Comparison of ENCODE assay signal across 8 mouse cellular contexts in genomic region chr10:59916159-59916558, GRCm38 (mm10). TPM values are rescaled to one million over a fixed set of nuclear protein-coding genes. Genes with fewer than 3 reads are reported as not detected.
DNase-seq lines count a peak whose midpoint lies in the region; ATAC-seq lines count a peak whose summit lies in the region.

No protein-coding gene starts in this region.

- peak overlapping the region; percentile 13; the same call in 1 of the 2 replicates for H3K9ac ChIP-seq in forebrain, embryonic 12.5 days
- H3K9ac ChIP-seq in limb, embryonic 11.5 days (ENCODE audit: low read length): peak overlapping the region; percentile 37
- H3K9ac ChIP-seq in midbrain, embryonic 15.5 days: no peak overlapping the region

- 11% methylated on average over 4 of the region's 4 CpGs for WGBS in forebrain, embryonic 12.5 days
- WGBS in limb, embryonic 11.5 days: 3% methylated on average over 4 of the region's 4 CpGs
- WGBS in midbrain, embryonic 15.5 days: 23% methylated on average over 4 of the region's 4 CpGs

- DNase-seq in adrenal gland, adult (ENCODE audit: inconsistent age in 2 of 2, low spot score in 1 of 2): peak; percentile 80 to 94
- no peak for DNase-seq in adrenal gland, postnatal 4 days (ENCODE audit: low spot score in 2 of 2)
- DNase-seq in heart, postnatal 36 days: peak; percentile 77 to 84
- DNase-seq in limb, embryonic 11.5 days (ENCODE audit: low spot score): peak; percentile 50
- no peak for DNase-seq in thymus, postnatal 4 days
- no peak for DNase-seq in cerebellum, adult 8-10 months

- H3K9me3 ChIP-seq in forebrain, embryonic 12.5 days: no peaks in the 10 kb centered on the region
- no peaks in the 10 kb centered on the region for H3K9me3 ChIP-seq in limb, embryonic 11.5 days (ENCODE audit: control insufficient read depth, low read length)
- H3K9me3 ChIP-seq in midbrain, embryonic 15.5 days: no peaks in the 10 kb centered on the region

- ATAC-seq in forebrain, embryonic 12.5 days (ENCODE audit: low FRiP score): no peak
- ATAC-seq in limb, embryonic 11.5 days (ENCODE audit: insufficient number of reproducible peaks, low FRiP score, low TSS enrichment, low read depth): no peak
- no peak for ATAC-seq in midbrain, embryonic 15.5 days (replicated peaks)

- no peaks in the 10 kb centered on the region for H3K36me3 ChIP-seq in forebrain, embryonic 12.5 days (replicated peaks)
- H3K36me3 ChIP-seq in limb, embryonic 11.5 days (ENCODE audit: control insufficient read depth, insufficient read depth, low read length): no peaks in the 10 kb centered on the region
- no peaks in the 10 kb centered on the region for H3K36me3 ChIP-seq in midbrain, embryonic 15.5 days (replicated peaks)

- H3K27me3 ChIP-seq in forebrain, embryonic 12.5 days: no peaks in the 10 kb centered on the region
- H3K27me3 ChIP-seq in limb, embryonic 11.5 days (ENCODE audit: control insufficient read depth, insufficient read depth, low read length): no peaks in the 10 kb centered on the region
- H3K27me3 ChIP-seq in midbrain, embryonic 15.5 days (replicated peaks): no peaks in the 10 kb centered on the region

- peak overlapping the region; percentile 52 for H3K4me2 ChIP-seq in forebrain, embryonic 12.5 days
- peak overlapping the region; percentile 48 for H3K4me2 ChIP-seq in limb, embryonic 11.5 days (ENCODE audit: low read depth, severe bottlenecking)
- peak overlapping the region; percentile 44 for H3K4me2 ChIP-seq in midbrain, embryonic 15.5 days

- peak overlapping the region; percentile 25 for H3K27ac ChIP-seq in forebrain, embryonic 12.5 days
- H3K27ac ChIP-seq in limb, embryonic 11.5 days (replicated peaks; ENCODE audit: low read depth, low read length): peak overlapping the region; percentile 85
- H3K27ac ChIP-seq in midbrain, embryonic 15.5 days: peak overlapping the region; percentile 38

- H3K4me3 ChIP-seq in forebrain, embryonic 12.5 days (replicated peaks): peak overlapping the region; percentile 2; the same call in 1 of the 2 replicates
- H3K4me3 ChIP-seq in limb, embryonic 11.5 days (ENCODE audit: low read depth, low read length): peak overlapping the region; percentile 12; the same call in 1 of the 2 replicates
- H3K4me3 ChIP-seq in midbrain, embryonic 15.5 days: 0 out of 2 replicates have a peak overlapping the region, but pooled peaks have one; percentile 5

- intact Hi-C loops in heart, postnatal 36 days (cut with DNase I): no loop called here

- H3K4me1 ChIP-seq in forebrain, embryonic 12.5 days: peaks cover 48% of the 10 kb centered on the region
- H3K4me1 ChIP-seq in limb, embryonic 11.5 days (ENCODE audit: control insufficient read depth, insufficient read depth, low read length): peaks cover 48% of the 10 kb centered on the region
- H3K4me1 ChIP-seq in midbrain, embryonic 15.5 days: peaks cover 29% of the 10 kb centered on the region

RNA-seq across cellular contexts. Expression of gene Ddit4, which starts 35.5 kb away (rescaled TPM):
- 10 to 100 TPM; 59.7 to 80.6 TPM for total RNA-seq in adrenal gland, postnatal 4 days (2021)
- polyA plus RNA-seq in forebrain, embryonic 12.5 days (2016; fragmentation: Nextera tagmentation; extraction: Ambion mirVana): 58.9 and 61.6 TPM in 2 replicates
- 10 to 100 TPM; 37.1 to 64.2 TPM for total RNA-seq in heart, postnatal 36 days (2021)
- 6.8 and 10.2 TPM in 2 replicates for polyA plus RNA-seq in limb, embryonic 11.5 days (2014; fragmentation: Nextera tagmentation; extraction: Ambion mirVana)
- 52.6 and 59.4 TPM in 2 replicates for polyA plus RNA-seq in midbrain, embryonic 15.5 days (2015; fragmentation: Nextera tagmentation; extraction: Ambion mirVana)

RNA-seq across cellular contexts. Expression of gene Dnajb12, which starts 36.8 kb away (rescaled TPM):
- total RNA-seq in adrenal gland, postnatal 4 days (2021): 10 to 100 TPM; 63.9 to 66.3 TPM
- 21.2 and 22.7 TPM in 2 replicates for polyA plus RNA-seq in forebrain, embryonic 12.5 days (2016; fragmentation: Nextera tagmentation; extraction: Ambion mirVana)
- 10 to 100 TPM; 39.8 to 43.5 TPM for total RNA-seq in heart, postnatal 36 days (2021)
- polyA plus RNA-seq in limb, embryonic 11.5 days (2014; fragmentation: Nextera tagmentation; extraction: Ambion mirVana): 22.5 and 23.8 TPM in 2 replicates
- 18.0 TPM in 2 replicates for polyA plus RNA-seq in midbrain, embryonic 15.5 days (2015; fragmentation: Nextera tagmentation; extraction: Ambion mirVana)

Comparison
In these comparisons a context has a peak if more than half of its experiments do, and no peak if none do; other contexts are left out.
1. DNase-seq: peak in adrenal gland, adult (2 of 2), heart, postnatal 36 days (2 of 2) and limb, embryonic 11.5 days (single experiment); none in adrenal gland, postnatal 4 days (0 of 2), thymus, postnatal 4 days (single experiment) and cerebellum, adult 8-10 months (single experiment).
2. H3K27ac ChIP-seq: peak in every context shown above with its lines; median percentile 85 in limb, embryonic 11.5 days; 38 in midbrain, embryonic 15.5 days; 25 in forebrain, embryonic 12.5 days.
3. Peak in every context shown above with its lines, with median percentiles within 50 percentile points of each other: H3K4me2 ChIP-seq and H3K4me3 ChIP-seq.